Mouse (Mus musculus) hindbrain, postnatal 0 days (tissue): ENCODE results near the gene Ttyh2. TPM values are rescaled to one million over a fixed set of nuclear protein-coding genes. Genes with fewer than 3 reads are reported as not detected.

Source experiments
- ATAC-seq: fragments of 200-750 bp; cut with Nextera tagmentation; 2 replicates; pipeline ENCODE4 v1.8.0; 2017; ENCODE audit warnings: mild to moderate bottlenecking, moderate TSS enrichment, moderate library complexity
- DNase-seq: peaks from one replicate; pipeline ENCODE4 v3.0.0-alpha.2; 2015; ENCODE audit warnings: low spot score
- H3K27ac ChIP-seq: fragments of 300-500 bp; sonication (generic); 2 replicates; pipeline ENCODE4 v1.5.1; 2014; ENCODE audit warnings: mild to moderate bottlenecking
- H3K27me3 ChIP-seq: fragments of 300-500 bp; sonication (generic); 2 replicates; pipeline ENCODE4 v1.6.1; 2014; ENCODE audit warnings: low read length, mixed read lengths; ENCODE audit not compliant: insufficient read depth
- H3K36me3 ChIP-seq: fragments of 300-500 bp; sonication (generic); 2 replicates; pipeline ENCODE4 v1.6.1; 2014; ENCODE audit warnings: low read length, mixed read lengths; ENCODE audit not compliant: insufficient read depth
- H3K4me1 ChIP-seq: fragments of 300-500 bp; sonication (generic); 2 replicates; pipeline ENCODE4 v1.6.1; 2014; ENCODE audit warnings: antibody characterized with exemption, low read length, mixed read lengths; ENCODE audit not compliant: insufficient read depth
- H3K4me2 ChIP-seq: fragments of 300-500 bp; sonication (generic); 2 replicates; pipeline ENCODE4 v1.6.1; 2014; ENCODE audit warnings: low read depth, mild to moderate bottlenecking, low read length, moderate library complexity, mixed read lengths
- H3K4me3 ChIP-seq: fragments of 300-500 bp; sonication (generic); 2 replicates; pipeline ENCODE4 v1.5.1; 2014; ENCODE audit warnings: low read length
- H3K9ac ChIP-seq: fragments of 300-500 bp; sonication (generic); replicated peaks from 2 replicates; pipeline ENCODE4 v1.6.1; 2014; ENCODE audit warnings: mild to moderate bottlenecking, low read length, moderate library complexity, mixed read lengths
- H3K9me3 ChIP-seq: fragments of 300-500 bp; sonication (generic); 2 replicates; pipeline ENCODE4 v1.6.1; 2016; ENCODE audit warnings: low read length, mixed read lengths
- CTCF ChIP-seq: IDR thresholded peaks from 2 replicates; pipeline ENCODE4 v1.5.1; 2016; ENCODE audit warnings: antibody characterized with exemption, control low read depth, low read depth
- WGBS: fragments of 180-500 bp; shearing (Covaris S2); extraction: QIAGEN DNeasy Blood & Tissue Kit; methylation state at CpG from one replicate; pipeline ENCODE4 v1.1.7; 2014; 5-methylcytosine and 5-hydroxymethylcytosine counted together
- polyA plus RNA-seq: library from polyadenylated mRNA; unstranded; fragments of >200 nt; fragmentation: Nextera tagmentation; extraction: Ambion mirVana; gene quantifications from 2 replicates; pipeline ENCODE4 v1.2.1, GENCODE M21; 2015
- total RNA-seq: library from RNA; depleted of rRNA; stranded (reverse); fragments of >200 nt; gene quantifications from 2 replicates; pipeline ENCODE4 v1.2.3, GENCODE M21; 2014

The Ttyh2 gene
- total and polyA plus RNA-seq, 2 experiments from 2014 or later = 38.6 to 75.8 TPM

GRCm38 (mm10) chr11:114676896-114677530 is 1.8 kb downstream of the Ttyh2 start:
- Histone ChIP-seq H3K4me2 (peak overlapping the region; percentile 67), H3K36me3 (peaks cover 15% of the 10 kb centered on the region), H3K4me3 (peak overlapping the region; percentile 44), H3K27ac (peak overlapping the region; percentile 71; the same call in 1 of the 2 replicates), H3K27me3 (no peaks in the 10 kb centered on the region), H3K4me1 (peaks cover 12% of the 10 kb centered on the region), H3K9me3 (no peaks in the 10 kb centered on the region), H3K9ac (0 out of 2 replicates have a peak overlapping the region, but pooled peaks have one; percentile 53)
- TF ChIP-seq CTCF = no peak
- 34% methylated on average over 9 of the region's 9 CpGs for WGBS
- DNase-seq = no peak
- ATAC-seq = no peak

- ATAC-seq (no peak), DNase-seq (peak; percentile 36)
- H3K27ac ChIP-seq = peak overlapping the region; percentile 3; the same call in 1 of the 2 replicates
- no peak overlapping the region for H3K9ac ChIP-seq
- no peak for TF ChIP-seq CTCF
- no peaks in the 10 kb centered on the region for H3K27me3 ChIP-seq
- no peak overlapping the region for H3K4me3 ChIP-seq
- no peaks in the 10 kb centered on the region for H3K36me3 ChIP-seq
- WGBS = 53% methylated on average over 8 of the region's 8 CpGs
- H3K9me3 ChIP-seq = no peaks in the 10 kb centered on the region
- no peak overlapping the region for H3K4me2 ChIP-seq
- peaks cover 12% of the 10 kb centered on the region for H3K4me1 ChIP-seq
These were observed 4.4 kb downstream of the Ttyh2 start for GRCm38 (mm10) chr11:114679582-114679981.

- Histone ChIP-seq H3K9me3 (no peaks in the 10 kb centered on the region), H3K4me1 (peaks cover 10% of the 10 kb centered on the region), H3K4me3 (no peak overlapping the region), H3K36me3 (no peaks in the 10 kb centered on the region), H3K4me2 (no peak overlapping the region), H3K27me3 (no peaks in the 10 kb centered on the region), H3K27ac (no peak overlapping the region), H3K9ac (no peak overlapping the region)
- 38% methylated on average over 10 of the region's 10 CpGs for WGBS
- no peak for DNase-seq
- no peak for ATAC-seq
- TF ChIP-seq CTCF = no peak
These were observed 5.1 kb downstream of the Ttyh2 start for GRCm38 (mm10) chr11:114680291-114680690.

GRCm38 (mm10) chr11:114681054-114681453 is 5.8 kb downstream of the Ttyh2 start:
- H3K4me2 ChIP-seq = no peak overlapping the region
- no peak overlapping the region for H3K27ac ChIP-seq
- peaks cover 9% of the 10 kb centered on the region for H3K4me1 ChIP-seq
- no peaks in the 10 kb centered on the region for H3K9me3 ChIP-seq
- no peaks in the 10 kb centered on the region for H3K36me3 ChIP-seq
- no peak overlapping the region for H3K4me3 ChIP-seq
- ATAC-seq = no peak
- TF ChIP-seq CTCF = no peak
- DNase-seq = no peak
- WGBS = 61% methylated on average over 5 of the region's 5 CpGs
- no peaks in the 10 kb centered on the region for H3K27me3 ChIP-seq
- no peak overlapping the region for H3K9ac ChIP-seq

- H3K9ac ChIP-seq = no peak overlapping the region
- H3K9me3 ChIP-seq = no peaks in the 10 kb centered on the region
- no peak overlapping the region for H3K4me3 ChIP-seq
- WGBS = 87% methylated on average over 13 of the region's 13 CpGs
- ATAC-seq (no peak), DNase-seq (no peak)
- no peaks in the 10 kb centered on the region for H3K27me3 ChIP-seq
- no peaks in the 10 kb centered on the region for H3K36me3 ChIP-seq
- no peak for TF ChIP-seq CTCF
- H3K4me2 ChIP-seq = no peak overlapping the region
- no peak overlapping the region for H3K27ac ChIP-seq
- H3K4me1 ChIP-seq = peaks cover 7% of the 10 kb centered on the region
These were observed 7.2 kb downstream of the Ttyh2 start for GRCm38 (mm10) chr11:114682321-114682900.

- Histone ChIP-seq H3K36me3 (no peaks in the 10 kb centered on the region), H3K4me1 (peaks cover 4% of the 10 kb centered on the region), H3K4me3 (no peak overlapping the region), H3K4me2 (no peak overlapping the region), H3K27me3 (no peaks in the 10 kb centered on the region), H3K27ac (no peak overlapping the region), H3K9me3 (no peaks in the 10 kb centered on the region), H3K9ac (no peak overlapping the region)
- 71% methylated on average over 10 of the region's 10 CpGs for whole genome bisulfite sequencing
- ATAC-seq (no peak), DNase-seq (no peak)
- TF ChIP-seq CTCF = no peak
These were observed 7.9 kb downstream of the Ttyh2 start for GRCm38 (mm10) chr11:114683029-114683721.
